ENCODE assay signal across 27 mouse cellular contexts in the genomic region with DNA sequence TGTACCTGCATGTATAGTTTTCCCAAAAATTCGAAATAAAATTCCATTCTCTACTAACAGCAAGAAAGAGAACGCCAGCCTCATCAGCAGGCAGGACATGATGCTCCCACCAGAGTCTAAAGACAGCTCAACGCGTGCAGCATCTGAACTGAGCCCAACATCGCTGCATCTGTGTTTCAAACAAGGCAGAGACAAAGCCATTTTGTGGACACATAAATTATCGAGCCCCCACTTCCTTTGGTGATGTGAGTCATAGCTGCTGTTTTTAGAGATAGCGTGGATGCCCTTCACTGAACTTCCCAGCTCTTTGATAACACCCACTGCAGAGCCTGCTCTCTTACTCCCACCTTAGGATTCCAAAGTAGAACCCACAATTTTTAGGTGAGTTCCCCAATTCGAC. TPM values are rescaled to one million over a fixed set of nuclear protein-coding genes. Genes with fewer than 3 reads are reported as not detected.
DNase-seq lines count a peak whose midpoint lies in the region; ATAC-seq and TF ChIP-seq lines count a peak whose summit lies in the region.
"Had no signal": no experiment of that assay in that cellular context is flagged by ENCODE, and none has a peak within 500 bp of the region (broad histone marks: within the 10 kb centered on the region; RNA-seq: fewer than 3 reads in every experiment).

No protein-coding gene starts in this region.

- TF ChIP-seq POLR2A in olfactory bulb, adult 2 months (IDR thresholded peaks at IDR 0.05; ENCODE audit: insufficient read depth, low read depth, low read length), result no peak

- peak; percentile 64 for ATAC-seq in frontal cortex, adult (ENCODE audit: low TSS enrichment)
- ATAC-seq: forebrain, embryonic 14.5 days; hindbrain, embryonic 16.5 days had no signal

- intact Hi-C loops in left cerebral cortex, postnatal 14 days (cut with DNase I), result no loop called here

- WGBS in olfactory bulb, adult 2 months, result 33% methylated on average over 8 of the region's 8 CpGs

- no peak for DNase-seq in frontal cortex, postnatal 10 days (ENCODE audit: low spot score in 2 of 2)
- DNase-seq in left cerebral cortex, postnatal 14 days (ENCODE audit: low spot score in 2 of 2), result peak; percentile 35 to 76
- DNase-seq in left cerebral cortex, adult 11 months (ENCODE audit: low spot score), result no peak
- peak; percentile 92 for DNase-seq in MEL-GATA-1-ER (ENCODE audit: extremely low read depth, low read depth)
- no peak for DNase-seq in cerebellum, postnatal 36 days
- DNase-seq: adrenal gland, postnatal 14 days; cerebellum, adult 2 months; cerebellum, postnatal 14 days; gastrocnemius, postnatal 10 days; kidney, adult 18-20 months; kidney, postnatal 25 days; right cerebral cortex, postnatal 25 days had no signal

- no peak overlapping the region for H3K4me3 ChIP-seq in olfactory bulb, adult 2 months (ENCODE audit: insufficient read depth, low read depth, low read length)
- H3K4me3 ChIP-seq: embryonic facial prominence, embryonic 12.5 days; heart, embryonic 15.5 days; kidney, embryonic 15.5 days; limb, embryonic 12.5 days; liver, embryonic 15.5 days; lung, embryonic 15.5 days; midbrain, embryonic 10.5 days; neural tube, embryonic 13.5 days; stomach, embryonic 15.5 days had no signal

- no peak for TF ChIP-seq CTCF in olfactory bulb, adult 2 months (IDR thresholded peaks at IDR 0.05; ENCODE audit: insufficient read depth, low read depth, low read length)

- H3K4me1 ChIP-seq in olfactory bulb, adult 2 months (ENCODE audit: control insufficient read depth, insufficient read depth, low read length), result peaks cover 31% of the 10 kb centered on the region
- H3K4me1 ChIP-seq: embryonic facial prominence, embryonic 12.5 days; limb, embryonic 12.5 days; liver, embryonic 15.5 days; neural tube, embryonic 13.5 days; stomach, embryonic 15.5 days had no signal

- peak overlapping the region; percentile 56 for H3K27ac ChIP-seq in olfactory bulb, adult 2 months (ENCODE audit: insufficient read depth, low read depth, low read length)
- H3K27ac ChIP-seq: embryonic facial prominence, embryonic 12.5 days; heart, embryonic 15.5 days; kidney, embryonic 15.5 days; limb, embryonic 12.5 days; liver, embryonic 15.5 days; lung, embryonic 15.5 days; midbrain, embryonic 10.5 days; neural tube, embryonic 13.5 days; stomach, embryonic 15.5 days had no signal

RNA-seq across cellular contexts. Expression of a gene that starts 16.5 kb away (rescaled TPM):
- 10 to 100 TPM; 12.8 to 13.4 TPM for total RNA-seq in left cerebral cortex, postnatal 14 days (2021)
- polyA plus RNA-seq in olfactory bulb, adult 2 months (2012; ENCODE audit: insufficient read depth, insufficient read length, low replicate concordance, missing spikeins), result not detected in 2 replicates
- polyA plus RNA-seq: G1E; hindbrain, embryonic 11.5 days; kidney, embryonic 15.5 days; limb, embryonic 12.5 days had no signal

Comparison
In these comparisons a context has a peak if more than half of its experiments do, and no peak if none do; other contexts are left out.
1. DNase-seq: peak in left cerebral cortex, postnatal 14 days (2 of 2) and MEL-GATA-1-ER (single experiment); none in frontal cortex, postnatal 10 days (0 of 2), left cerebral cortex, adult 11 months (single experiment) and cerebellum, postnatal 36 days (0 of 2).